Mouse (Mus musculus) ES-Bruce4 (cell line): ENCODE data around the gene Nxf3. TPM values are rescaled to one million over a fixed set of nuclear protein-coding genes. Genes with fewer than 3 reads are reported as not detected.

Experiments used
- H3K27ac ChIP-seq: 2 replicates; pipeline ENCODE4 v1.5.1; 2012; ENCODE audit warnings: low read length, inconsistent platforms; ENCODE audit not compliant: insufficient read depth
- H3K27me3 ChIP-seq: 2 replicates; pipeline ENCODE4 v1.6.1; 2012; ENCODE audit warnings: mild to moderate bottlenecking, low read length, inconsistent platforms; ENCODE audit not compliant: control insufficient read depth, poor library complexity, insufficient read depth, severe bottlenecking
- H3K36me3 ChIP-seq: 2 replicates; pipeline ENCODE4 v1.6.1; 2012; ENCODE audit warnings: inconsistent platforms, mild to moderate bottlenecking, low read length, moderate library complexity; ENCODE audit not compliant: control insufficient read depth, poor library complexity, insufficient read depth, severe bottlenecking
- H3K4me1 ChIP-seq: one replicate; pipeline ENCODE4 v1.8.1; 2011; ENCODE audit warnings: low read length; ENCODE audit not compliant: control insufficient read depth, insufficient read depth
- H3K4me3 ChIP-seq: 2 replicates; pipeline ENCODE4 v1.5.1; 2011; ENCODE audit warnings: low read depth, mild to moderate bottlenecking, low read length
- H3K9ac ChIP-seq: 2 replicates; pipeline ENCODE4 v1.6.1; 2012; ENCODE audit warnings: low read depth, mild to moderate bottlenecking, inconsistent platforms; ENCODE audit not compliant: poor library complexity, severe bottlenecking
- H3K9me3 ChIP-seq: replicated peaks from 2 replicates; pipeline ENCODE4 v1.6.1; 2012; ENCODE audit warnings: mild to moderate bottlenecking, low read length, inconsistent platforms; ENCODE audit not compliant: control insufficient read depth, poor library complexity, insufficient read depth, severe bottlenecking
- CTCF ChIP-seq: IDR thresholded peaks from one replicate; pipeline ENCODE4 v1.8.1; 2011; ENCODE audit warnings: low read depth, low read length
- EP300 ChIP-seq: IDR thresholded peaks from 2 replicates; pipeline ENCODE4 v1.6.1; 2011; ENCODE audit warnings: low read depth, low read length; ENCODE audit not compliant: insufficient read depth
- POLR2A ChIP-seq: IDR thresholded peaks from one replicate; pipeline ENCODE4 v1.8.1; 2011; ENCODE audit warnings: low read length; ENCODE audit not compliant: insufficient read depth
- polyA plus RNA-seq: library from polyadenylated mRNA; stranded (reverse); fragments of >200 nt; gene quantifications from 2 replicates; pipeline ENCODE4 v1.2.4, GENCODE M21; 2011; ENCODE audit warnings: low read depth; ENCODE audit not compliant: missing spikeins, insufficient read depth, insufficient read length

The Nxf3 gene
- polyA plus RNA-seq, result 0.40 TPM in 1 of 2 replicates, not detected in the other

DNA sequence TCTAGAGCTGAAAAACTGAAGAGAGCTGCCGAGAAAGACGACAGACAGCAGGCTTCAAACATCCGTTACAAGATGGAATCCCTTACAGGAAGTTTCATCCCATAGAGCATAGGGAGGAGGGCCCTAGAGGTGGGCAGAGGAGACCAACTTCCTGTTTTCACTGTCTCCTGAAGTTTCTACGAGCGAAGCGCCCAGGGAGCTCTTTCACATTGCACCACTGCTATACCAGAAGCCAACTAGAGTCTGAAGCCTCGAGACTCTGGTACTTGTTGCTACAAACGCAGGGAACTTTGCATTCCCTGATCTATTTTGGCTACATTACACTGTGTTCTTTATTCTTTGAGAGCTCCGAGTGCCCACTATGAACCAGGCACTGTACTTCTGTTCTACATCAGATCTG is at the start of gene Nxf3:
Gene Nxf3 (minus strand): TSS at position 101 of the 400 bp plus-strand sequence.
- Histone ChIP-seq H3K27me3 (no peaks in the 10 kb centered on the region), H3K9ac (no peak within 1 kb of the TSS), H3K4me3 (no peak within 1 kb of the TSS), H3K36me3 (no peaks in the 10 kb centered on the region), H3K27ac (no peak within 1 kb of the TSS), H3K4me1 (no peaks in the 10 kb centered on the region), H3K9me3 (no peaks in the 10 kb centered on the region)
- TF ChIP-seq EP300, result no peak
- no peak for TF ChIP-seq CTCF
- TF ChIP-seq POLR2A, result no peak

DNA sequence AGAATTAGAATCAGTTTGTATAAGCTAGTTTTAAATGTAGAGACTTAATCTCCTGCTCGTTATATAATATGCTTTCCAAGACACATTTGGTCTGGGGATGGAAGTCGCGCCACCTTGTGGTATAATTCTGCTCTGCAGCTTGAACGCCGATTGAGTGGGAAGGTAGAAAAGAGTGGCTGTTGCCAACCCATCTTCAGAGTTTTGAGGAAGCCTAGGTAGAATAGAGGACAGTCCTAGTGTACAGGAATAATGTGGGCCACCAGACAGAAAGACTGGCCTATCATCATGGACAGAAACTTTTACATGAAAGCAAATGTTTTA is 42.6 kb upstream of the Nxf3 start:
- Histone ChIP-seq H3K4me1 (no peaks in the 10 kb centered on the region), H3K27ac (no peak overlapping the region), H3K9me3 (no peaks in the 10 kb centered on the region), H3K4me3 (no peak overlapping the region), H3K9ac (no peak overlapping the region), H3K36me3 (no peaks in the 10 kb centered on the region), H3K27me3 (no peaks in the 10 kb centered on the region)
- TF ChIP-seq EP300 (no peak), CTCF (peak; percentile 26)

DNA sequence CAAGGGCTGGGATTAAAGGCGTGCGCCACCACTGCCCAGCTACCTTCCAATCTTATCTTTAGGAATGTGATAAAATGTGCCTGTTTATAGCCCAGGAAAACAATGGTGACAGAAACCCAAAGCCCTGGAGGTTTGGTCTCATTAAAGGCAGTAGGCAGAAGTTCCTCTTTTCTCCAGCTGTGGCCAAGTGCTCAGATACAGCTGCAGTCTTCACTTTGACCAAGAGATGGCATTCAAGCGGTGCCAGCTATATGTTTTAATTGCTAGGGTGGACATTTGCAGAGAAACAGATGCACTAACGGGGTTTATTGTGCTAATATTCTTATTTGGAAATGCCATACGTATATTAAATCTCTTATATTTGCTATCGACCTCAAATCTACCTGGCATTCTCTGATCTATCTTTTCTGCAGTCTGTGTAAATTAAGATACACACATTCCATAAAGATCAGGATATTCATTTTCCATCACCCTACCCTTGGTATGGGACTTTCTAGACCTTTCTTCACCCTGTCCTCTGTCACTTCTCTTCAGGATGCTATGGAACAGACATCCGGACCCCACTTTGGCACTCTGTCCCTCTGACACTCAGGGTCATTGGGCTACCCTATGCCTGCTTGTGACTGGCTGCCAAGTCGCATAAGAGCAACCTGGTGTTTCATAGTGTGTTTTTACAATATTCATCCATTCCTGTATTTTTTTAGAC is 42.1 kb upstream of the Nxf3 start:
- H3K4me3 ChIP-seq, result no peak overlapping the region
- H3K27me3 ChIP-seq, result no peaks in the 10 kb centered on the region
- no peaks in the 10 kb centered on the region for H3K36me3 ChIP-seq
- H3K9ac ChIP-seq, result no peak overlapping the region
- TF ChIP-seq CTCF (no peak), POLR2A (no peak), EP300 (no peak)
- no peak overlapping the region for H3K27ac ChIP-seq
- no peaks in the 10 kb centered on the region for H3K9me3 ChIP-seq
- no peaks in the 10 kb centered on the region for H3K4me1 ChIP-seq

GRCm38 (mm10) chrX:136115419-136115961 is 30.4 kb upstream of the Nxf3 start:
- H3K27ac ChIP-seq, result 0 out of 2 replicates have a peak overlapping the region, but pooled peaks have one; percentile 49
- no peaks in the 10 kb centered on the region for H3K27me3 ChIP-seq
- H3K4me3 ChIP-seq, result peak overlapping the region; percentile 88
- no peaks in the 10 kb centered on the region for H3K9me3 ChIP-seq
- peak overlapping the region; percentile 67; the same call in 1 of the 2 replicates for H3K9ac ChIP-seq
- H3K4me1 ChIP-seq, result no peaks in the 10 kb centered on the region
- no peaks in the 10 kb centered on the region for H3K36me3 ChIP-seq
- TF ChIP-seq POLR2A (no peak), EP300 (no peak), CTCF (no peak)

- H3K27me3 ChIP-seq, result no peaks in the 10 kb centered on the region
- no peak overlapping the region for H3K4me3 ChIP-seq
- H3K27ac ChIP-seq, result no peak overlapping the region
- no peaks in the 10 kb centered on the region for H3K9me3 ChIP-seq
- H3K4me1 ChIP-seq, result no peaks in the 10 kb centered on the region
- H3K36me3 ChIP-seq, result no peaks in the 10 kb centered on the region
- no peak for TF ChIP-seq CTCF
- no peak overlapping the region for H3K9ac ChIP-seq
These were observed 30.0 kb upstream of the Nxf3 start for GRCm38 (mm10) chrX:136115015-136115414.

- H3K36me3 ChIP-seq, result no peaks in the 10 kb centered on the region
- H3K9me3 ChIP-seq, result no peaks in the 10 kb centered on the region
- no peak overlapping the region for H3K9ac ChIP-seq
- TF ChIP-seq EP300 (no peak), CTCF (no peak), POLR2A (no peak)
- H3K27ac ChIP-seq, result no peak overlapping the region
- no peaks in the 10 kb centered on the region for H3K27me3 ChIP-seq
- H3K4me3 ChIP-seq, result no peak overlapping the region
- H3K4me1 ChIP-seq, result no peaks in the 10 kb centered on the region
These were observed 22.9 kb upstream of the Nxf3 start for GRCm38 (mm10) chrX:136107942-136108341.
